Mouse (Mus musculus): ENCODE measurements at regions not wholly inside any gene's neighbourhood (a gene's known extent, or its start where the extent isn't known, plus 50 kb on each side); places are given as distances from the start of the nearest gene placed in this dataset.

- no peak for DNase-seq (ENCODE audit: low spot score in 2 of 2)
Measured at GRCm38 (mm10) chr6:126362331-126362730, 172.9 kb downstream of the Kcna5 start.

- DNase-seq (ENCODE audit: low spot score in 2 of 2): no peak
Measured at GRCm38 (mm10) chr6:126353346-126353745, 181.9 kb downstream of the Kcna5 start.

GRCm38 (mm10) chr6:126350476-126350875 is 183.8 kb upstream of the Ntf3 start:
- DNase-seq (ENCODE audit: low spot score in 2 of 2): no peak

DNA sequence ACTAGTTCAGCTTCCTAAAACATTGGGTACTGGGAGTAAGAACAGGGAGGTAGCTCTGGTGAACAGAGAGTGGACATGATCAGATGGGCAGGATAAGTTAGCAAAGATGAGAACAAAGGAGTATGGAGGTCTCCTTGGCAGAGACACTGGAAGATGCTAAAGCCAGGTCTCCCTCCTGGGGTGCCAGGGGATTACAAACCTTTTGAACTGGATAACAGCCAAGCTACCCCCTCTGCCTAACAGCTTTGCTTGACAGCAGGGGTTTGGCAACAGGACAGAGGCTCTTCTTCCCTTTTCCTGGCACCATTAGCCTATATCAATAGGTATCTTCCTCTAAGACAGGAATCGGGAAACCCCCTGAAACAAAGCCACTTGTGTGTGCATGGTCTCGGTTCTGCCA is 183.2 kb upstream of the Ntf3 start:
- no peak for DNase-seq (ENCODE audit: low spot score in 2 of 2)

DNA sequence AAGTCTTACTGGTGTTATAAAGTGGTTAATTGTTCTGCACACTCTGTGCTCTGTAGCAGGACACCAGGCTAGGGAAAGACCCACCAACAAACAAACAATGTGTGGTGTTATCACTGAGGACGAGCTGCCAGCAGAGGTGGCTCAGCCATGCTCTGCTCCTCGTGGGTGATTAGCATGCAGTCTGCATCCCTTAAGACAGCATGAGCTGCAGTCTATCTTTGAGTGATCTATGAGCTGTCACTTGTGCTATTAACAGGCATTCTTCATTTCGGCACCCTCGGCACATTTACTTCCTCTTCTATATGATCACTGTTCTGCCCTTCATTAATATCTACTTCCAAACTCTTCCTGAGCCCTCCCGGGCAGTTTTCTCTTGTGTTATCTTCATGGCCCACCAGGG is 178.5 kb upstream of the Ntf3 start:
- no peak for DNase-seq (ENCODE audit: low spot score in 2 of 2)

DNA sequence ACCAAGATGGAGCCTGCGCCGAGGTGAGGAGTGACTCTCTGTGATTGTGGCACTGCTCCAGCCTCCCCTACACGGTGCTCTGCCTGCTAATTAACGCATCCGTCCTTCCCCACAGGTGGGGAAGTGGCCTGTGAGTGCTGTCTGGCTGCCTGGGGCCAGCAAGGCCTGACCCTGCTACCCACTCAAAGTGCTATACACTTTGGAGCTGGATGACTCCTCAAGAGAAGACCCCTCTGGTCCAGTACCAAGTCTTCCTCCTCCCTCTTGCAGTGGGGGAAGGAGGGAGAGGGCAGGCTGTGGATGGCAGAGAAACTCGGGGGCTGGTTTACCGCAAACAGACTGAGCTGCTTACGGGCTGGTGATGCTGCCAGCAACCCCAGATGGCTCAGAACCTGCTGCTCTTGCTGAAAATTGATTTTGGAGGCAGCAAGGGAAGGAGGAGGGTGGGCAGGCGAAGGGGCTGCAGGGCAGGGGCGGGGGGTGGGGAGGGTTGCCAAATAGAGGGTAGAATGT is 173.4 kb upstream of the Ntf3 start:
- no peak for DNase-seq (ENCODE audit: low spot score in 2 of 2)

GRCm38 (mm10) chr6:126337711-126338110 is 171.0 kb upstream of the Ntf3 start:
- DNase-seq (ENCODE audit: low spot score in 2 of 2): no peak

DNA sequence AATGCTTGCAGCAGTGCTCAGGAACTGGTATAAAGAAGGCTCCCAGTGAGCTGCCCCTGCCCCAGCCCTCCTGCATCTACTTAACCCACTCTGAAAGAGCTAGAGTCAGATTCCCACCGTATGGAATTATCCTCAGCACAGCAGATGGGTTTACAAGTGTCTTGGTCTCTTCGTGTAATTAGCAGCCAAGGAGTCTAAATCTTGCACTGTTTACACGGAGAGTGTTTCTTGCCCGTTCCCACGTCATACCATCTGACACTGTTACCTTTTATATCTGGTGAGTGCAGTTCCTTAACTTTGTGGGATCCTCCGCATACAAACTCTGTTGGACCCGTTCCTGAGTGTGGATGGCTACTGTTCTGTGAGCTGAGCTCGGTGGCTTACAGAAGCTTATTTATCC is 167.5 kb upstream of the Ntf3 start:
- no peak for DNase-seq (ENCODE audit: low spot score in 2 of 2)

DNA sequence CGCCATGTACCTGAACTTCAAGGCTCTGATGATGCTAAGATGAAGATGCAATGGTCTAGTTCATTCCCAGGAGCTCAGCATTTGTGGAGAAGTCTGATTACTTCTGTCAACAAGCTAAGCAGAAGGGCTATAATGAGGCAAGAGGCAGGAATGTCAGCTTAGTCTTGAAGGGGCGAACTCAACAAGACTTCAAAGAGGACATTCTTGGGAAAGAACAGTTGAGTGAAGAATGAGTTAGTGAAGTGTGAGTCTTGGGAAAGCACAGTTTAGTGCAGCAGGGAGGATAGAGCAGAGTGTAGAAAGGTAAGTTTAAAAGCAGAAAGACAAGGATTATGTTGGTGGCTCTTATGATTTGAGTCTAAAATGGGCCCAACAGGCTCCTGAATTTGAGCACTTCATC is 160.5 kb upstream of the Ntf3 start:
- no peak for DNase-seq (ENCODE audit: low spot score in 2 of 2)

GRCm38 (mm10) chr6:126318523-126318922 is 151.8 kb upstream of the Ntf3 start:
- no peak for DNase-seq (ENCODE audit: low spot score in 2 of 2)

DNA sequence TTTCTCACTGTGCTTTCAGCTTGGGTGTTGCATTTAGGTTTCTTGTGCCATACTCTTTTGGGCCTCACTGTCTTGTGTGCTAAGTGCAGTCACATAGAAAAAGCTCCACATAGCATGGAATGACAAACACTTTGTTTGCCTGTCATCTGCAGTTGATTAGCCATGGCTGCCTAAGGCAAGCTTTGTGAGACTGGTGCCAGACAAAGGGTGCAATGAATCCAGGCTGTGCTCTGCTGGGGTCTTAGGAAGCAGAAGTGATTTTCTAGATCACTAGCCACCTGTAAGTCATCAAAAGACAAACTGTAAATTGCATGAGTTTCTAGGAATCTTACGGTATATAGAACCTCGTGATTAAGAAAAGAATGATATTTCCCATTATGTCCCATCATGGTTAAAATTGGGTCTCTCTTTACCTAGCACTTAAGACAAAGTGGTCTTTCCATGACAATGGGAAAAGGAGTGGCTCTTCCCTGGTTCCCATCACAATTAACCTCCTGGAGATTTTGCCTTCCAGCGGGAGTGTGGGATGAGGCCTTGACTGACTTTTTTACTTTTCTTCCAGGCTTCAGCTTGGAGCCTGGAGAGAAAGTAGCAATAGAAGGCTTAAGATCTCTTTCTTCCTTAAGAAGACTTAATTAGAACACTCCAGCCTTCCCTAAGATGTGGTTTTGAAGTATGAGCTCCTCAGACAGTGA is 144.2 kb upstream of the Ntf3 start:
- no peak for DNase-seq (ENCODE audit: low spot score in 2 of 2)

GRCm38 (mm10) chr6:126303086-126303485 is 136.4 kb upstream of the Ntf3 start:
- DNase-seq (ENCODE audit: low spot score in 2 of 2): no peak

- DNase-seq (ENCODE audit: low spot score in 2 of 2): no peak
Measured at GRCm38 (mm10) chr6:126291581-126291980, 124.9 kb upstream of the Ntf3 start.

GRCm38 (mm10) chr6:126287166-126287565 is 120.5 kb upstream of the Ntf3 start:
- DNase-seq (ENCODE audit: low spot score in 2 of 2): no peak

GRCm38 (mm10) chr6:126286201-126286600 is 119.5 kb upstream of the Ntf3 start:
- no peak for DNase-seq (ENCODE audit: low spot score in 2 of 2)

DNA sequence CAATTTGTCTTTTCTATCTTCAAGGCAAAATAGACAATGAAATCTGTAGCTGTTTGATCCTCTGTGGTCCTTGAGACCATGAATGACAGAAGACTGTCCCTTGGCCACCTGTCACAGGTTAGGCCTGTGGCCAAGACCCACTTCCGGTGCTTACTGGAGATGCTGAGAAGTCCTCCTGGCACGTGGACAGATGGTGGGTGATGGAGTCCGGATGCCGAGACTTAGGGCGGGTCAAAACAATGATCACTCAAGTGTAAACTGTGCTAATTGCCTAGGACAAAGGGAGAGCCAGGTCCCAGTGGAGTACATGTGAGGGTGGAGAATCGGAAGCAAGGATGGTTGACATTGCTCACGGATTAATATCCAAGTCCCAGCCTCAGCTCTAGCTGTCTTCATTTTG is 117.7 kb upstream of the Ntf3 start:
- no peak for DNase-seq (ENCODE audit: low spot score in 2 of 2)

- no peak for DNase-seq (ENCODE audit: low spot score in 2 of 2)
Measured at GRCm38 (mm10) chr6:126280352-126280751, 113.6 kb upstream of the Ntf3 start.

DNA sequence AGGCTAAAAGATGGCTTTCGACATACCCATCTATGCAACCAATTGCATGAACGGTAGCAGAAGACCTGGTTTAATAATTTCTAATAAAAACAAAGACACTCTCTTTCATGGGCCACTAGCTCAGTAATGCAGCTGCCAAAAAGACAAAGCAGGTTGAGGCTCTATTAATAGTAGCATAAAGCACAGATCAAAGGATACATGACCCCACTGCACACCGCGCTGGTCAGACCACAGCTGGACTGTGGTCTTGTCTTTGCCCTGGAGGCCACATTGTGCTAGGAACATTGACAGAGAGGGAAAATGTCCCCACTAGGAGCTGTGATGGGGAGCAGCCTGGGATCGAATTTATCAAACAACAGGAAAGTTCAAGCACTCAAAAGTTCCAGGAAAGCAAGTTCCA is 79.3 kb upstream of the Ntf3 start:
- no peak for DNase-seq (ENCODE audit: low spot score in 2 of 2)

DNA sequence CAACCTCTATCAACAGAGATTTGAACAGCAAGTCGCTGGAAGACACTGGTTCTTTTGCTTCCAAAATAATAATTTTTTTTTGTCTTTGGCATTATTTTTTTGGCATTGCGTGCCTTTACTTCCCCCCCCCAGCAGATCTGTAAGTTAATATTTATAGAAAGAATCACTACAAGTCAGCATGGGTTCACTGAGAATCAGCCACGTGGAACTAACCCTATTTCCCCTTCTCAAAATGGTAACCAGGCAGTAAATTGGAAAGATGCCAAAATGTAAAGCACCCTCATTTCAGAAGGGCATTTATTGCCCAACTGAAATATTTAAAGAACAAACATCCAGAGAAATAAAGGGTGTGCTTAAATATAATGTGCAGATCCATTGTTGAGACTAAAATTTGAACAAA is 78.7 kb upstream of the Ntf3 start:
- DNase-seq (ENCODE audit: low spot score in 2 of 2): no peak

DNA sequence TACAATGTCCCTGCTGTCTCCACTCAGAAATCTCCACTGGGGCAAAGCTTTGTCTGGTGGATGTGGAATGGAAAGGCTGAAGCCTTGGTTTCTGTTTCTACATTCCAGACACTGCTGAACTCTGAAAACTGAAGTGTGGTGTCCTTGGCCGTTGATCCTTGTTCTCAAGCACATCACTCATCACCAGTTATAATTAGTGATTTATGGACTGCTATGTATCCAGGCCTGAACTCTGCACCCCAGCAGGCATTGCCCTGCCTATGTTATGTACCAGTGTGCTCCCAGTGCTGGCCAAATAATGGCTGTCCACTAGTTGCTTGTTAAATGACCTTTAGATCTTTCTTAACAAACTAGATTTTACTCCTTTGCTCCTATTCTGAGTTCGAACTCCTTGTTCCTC is 75.6 kb upstream of the Ntf3 start:
- DNase-seq (ENCODE audit: low spot score in 2 of 2): peak in 1 of 2 experiments; percentile 21

GRCm38 (mm10) chr6:126240256-126240655 is 73.5 kb upstream of the Ntf3 start:
- DNase-seq (ENCODE audit: low spot score in 2 of 2): no peak

All from spleen, postnatal 4 days (tissue).